Mouse (Mus musculus) layer of hippocampus, postnatal 14 days (tissue): ENCODE data around the gene R3hcc1l. TPM values are rescaled to one million over a fixed set of nuclear protein-coding genes. Genes with fewer than 3 reads are reported as not detected.

Source experiments
- DNase-seq, 2 experiments: peaks; one replicate each; pipeline ENCODE4 v3.0.0; 2021 to 2022; ENCODE audit warnings: low spot score in 2 of 2, mixed read lengths in 1 of 2
- total RNA-seq, 2 experiments: library from RNA; stranded (reverse); gene quantifications; 2 replicates each; pipeline ENCODE4 v1.2.3; 2021

Gene R3hcc1l
- total RNA-seq, 2 experiments from 2014 or later = 15.8 to 18.0 TPM

DNA sequence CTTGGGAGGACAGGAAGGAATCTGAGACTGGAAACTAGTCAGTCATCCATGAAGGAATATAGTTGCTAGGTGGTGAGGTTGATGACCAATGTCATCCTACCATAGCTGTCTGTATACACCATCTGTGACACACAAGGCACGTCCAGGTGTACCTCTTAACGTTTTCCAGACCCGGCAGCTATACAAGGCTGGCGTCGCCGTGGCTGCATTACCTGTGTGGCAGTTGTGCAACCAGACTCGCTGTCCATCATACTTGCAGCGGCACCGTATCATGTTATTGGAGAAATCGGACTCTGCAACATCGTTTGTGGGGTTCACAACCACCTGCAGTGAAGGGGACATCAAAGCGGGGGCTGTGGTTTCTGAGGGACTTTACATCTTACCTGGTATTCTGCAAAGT is 78.7 kb downstream of the R3hcc1l start:
- no peak for DNase-seq

DNA sequence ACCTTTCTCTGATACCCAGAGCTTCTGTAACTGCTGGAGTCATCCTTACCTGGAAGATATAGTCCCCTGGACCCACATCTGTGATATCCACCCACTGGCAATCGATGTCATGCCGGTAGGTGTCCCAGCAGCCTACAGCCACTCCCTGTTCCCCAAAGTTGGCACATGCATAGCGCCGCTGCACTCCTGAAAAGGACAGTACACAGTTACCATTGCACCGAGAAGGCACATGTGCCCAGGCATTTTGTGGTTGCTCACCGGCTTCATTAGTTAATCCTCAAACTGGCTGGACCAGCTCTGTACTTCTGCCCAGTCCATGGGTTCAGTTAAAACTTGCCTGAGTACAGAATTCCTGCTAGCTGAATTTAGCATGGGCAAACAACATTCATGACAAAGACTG is 79.3 kb downstream of the R3hcc1l start:
- DNase-seq = no peak

DNA sequence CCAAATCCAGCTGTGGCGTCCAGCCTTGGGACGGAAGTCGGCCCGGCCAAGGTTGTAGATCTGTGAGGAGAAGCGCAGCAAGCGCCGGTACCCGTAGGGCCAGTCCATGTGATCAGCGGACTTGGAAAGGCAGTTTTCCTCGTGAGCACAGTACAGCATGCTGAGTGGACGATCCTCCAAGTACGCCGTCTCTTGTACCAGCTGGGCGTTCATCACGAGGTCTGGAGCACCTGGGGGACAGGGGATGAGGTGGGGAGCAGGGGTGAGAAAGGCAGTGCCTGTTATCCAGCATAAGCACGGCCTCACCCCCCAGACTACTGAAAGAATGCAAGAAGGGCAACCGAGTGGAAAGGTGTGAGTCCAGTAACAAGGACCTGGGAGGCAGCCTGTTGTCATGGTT is 81.3 kb downstream of the R3hcc1l start:
- no peak for DNase-seq

DNA sequence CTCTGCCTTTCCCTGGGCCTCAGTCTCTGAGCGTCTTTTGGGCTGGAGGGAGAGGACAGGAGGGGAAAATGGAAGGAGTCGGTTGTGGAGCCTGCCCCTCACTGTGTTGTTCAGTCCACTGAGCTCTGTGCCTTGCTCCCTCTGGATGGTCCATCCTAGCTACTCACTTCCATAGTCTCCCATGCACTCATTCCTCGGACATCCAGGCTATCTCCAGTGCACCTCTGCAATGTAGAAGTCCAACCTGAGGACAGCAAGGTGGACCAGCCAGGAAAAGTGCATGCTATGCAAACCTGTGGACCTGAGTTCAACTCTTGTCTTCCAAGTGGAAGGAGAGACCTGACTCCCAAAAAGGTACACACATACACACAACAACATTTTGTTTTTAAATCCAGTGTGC is 82.0 kb downstream of the R3hcc1l start:
- no peak for DNase-seq

DNA sequence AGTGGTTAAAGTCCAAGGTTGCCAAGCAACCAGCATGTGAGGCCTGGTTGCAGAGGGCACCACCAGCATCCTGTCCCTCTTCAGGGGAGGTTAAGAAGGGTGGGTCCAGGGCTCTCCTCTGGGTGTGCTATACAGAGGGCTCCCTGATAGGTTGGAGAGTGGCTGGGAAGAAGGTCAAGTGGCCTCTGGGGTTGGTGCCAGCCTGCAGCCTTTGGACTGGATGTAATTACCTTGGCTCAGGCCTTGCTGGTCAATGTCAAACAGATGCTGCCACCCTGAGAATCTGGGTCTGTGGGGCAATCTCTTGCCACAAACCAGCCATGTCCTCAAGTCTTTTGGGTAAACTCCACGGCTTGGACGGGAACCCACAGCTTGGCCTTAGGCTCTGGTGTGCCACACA is 82.9 kb downstream of the R3hcc1l start:
- no peak for DNase-seq

DNA sequence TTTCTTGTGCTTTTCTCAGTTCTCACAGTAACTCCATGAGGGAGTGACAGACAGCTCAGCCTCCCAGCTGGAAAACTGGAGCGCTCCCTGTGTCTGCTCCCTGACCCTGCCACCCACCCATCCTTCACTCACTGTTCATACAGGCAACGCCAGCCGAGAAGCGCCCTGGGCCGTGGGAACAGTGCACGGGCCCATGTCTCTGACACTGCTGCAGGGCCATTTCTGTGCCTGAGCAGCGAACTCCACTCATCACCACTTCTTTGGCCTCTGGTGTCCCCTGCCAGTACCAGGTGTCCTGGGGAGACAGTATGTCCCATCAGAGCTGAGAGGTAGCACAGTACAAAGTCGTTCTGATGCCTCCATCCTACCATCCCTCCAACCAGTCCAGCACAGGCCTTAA is 83.5 kb downstream of the R3hcc1l start:
- no peak for DNase-seq

DNA sequence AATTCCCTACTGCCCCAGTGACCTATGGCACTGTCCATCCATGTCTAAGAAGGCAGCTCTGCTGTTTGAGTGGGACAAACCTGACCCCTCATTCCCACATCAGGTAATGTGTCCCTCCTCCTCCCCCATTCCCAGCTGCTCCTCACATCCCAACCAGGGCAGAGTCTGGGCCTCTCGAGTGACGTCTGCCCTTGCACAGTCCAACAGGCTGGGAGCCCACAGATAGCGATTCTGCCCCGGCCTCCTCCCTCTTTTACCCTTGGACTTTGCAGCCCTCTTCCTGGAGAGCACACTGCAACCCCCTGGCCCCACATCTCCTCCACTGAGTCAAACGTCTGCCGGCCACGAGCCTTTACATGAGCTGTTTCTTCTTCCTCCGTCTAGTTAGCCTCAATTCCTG is 84.0 kb downstream of the R3hcc1l start:
- no peak for DNase-seq

DNA sequence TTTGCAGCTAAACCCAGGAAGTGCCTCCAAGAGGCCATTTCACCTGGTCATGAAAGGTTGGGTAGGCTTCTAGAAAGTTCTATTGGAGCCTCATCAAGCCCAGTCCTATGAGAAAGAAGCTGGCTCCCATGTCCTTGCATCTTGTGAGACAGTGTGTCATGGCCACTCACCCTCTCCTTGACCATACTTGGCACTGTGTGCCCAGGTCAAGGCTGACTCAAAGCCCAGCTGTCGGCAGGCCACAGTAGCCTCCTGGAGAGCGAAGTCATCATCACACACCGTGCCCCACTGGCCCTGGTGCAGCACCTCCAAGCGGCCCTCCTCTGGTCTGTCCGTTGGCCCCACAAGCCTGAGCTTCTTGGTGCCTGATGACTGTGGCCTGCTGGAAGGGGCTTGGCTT is 89.5 kb downstream of the R3hcc1l start:
- DNase-seq = no peak

GRCm38 (mm10) chr19:42609716-42610115 is 91.2 kb downstream of the R3hcc1l start:
- no peak for DNase-seq

- DNase-seq = no peak
Observed at GRCm38 (mm10) chr19:42611746-42612145, 93.2 kb downstream of the R3hcc1l start.

DNA sequence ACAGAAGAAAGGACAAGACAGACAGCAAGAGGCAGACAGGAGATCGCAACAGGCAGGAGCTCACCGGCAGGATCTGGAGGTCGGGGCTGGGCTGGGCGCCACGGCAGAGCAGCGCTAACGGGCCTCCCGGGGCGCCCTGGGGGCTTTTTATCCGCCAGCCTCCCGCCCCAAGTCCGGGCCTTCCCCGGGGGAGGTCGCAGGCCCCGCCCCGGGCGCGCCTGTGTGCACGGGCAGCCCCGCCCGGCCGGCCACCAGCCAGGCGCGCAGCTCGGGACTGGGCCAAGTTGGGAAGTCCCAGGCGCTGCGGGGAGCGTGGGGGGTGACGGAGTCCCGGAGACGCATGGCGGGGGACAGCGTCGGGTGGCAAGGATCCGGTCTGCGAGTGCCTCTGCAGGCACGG is 94.1 kb downstream of the R3hcc1l start, which contains the start of gene Loxl4:
Loxl4 (minus strand) TSS at position 160 of the 400 bp plus-strand sequence.
- no peak for DNase-seq

- no peak for DNase-seq
Observed at GRCm38 (mm10) chr19:42613116-42613515, 94.6 kb downstream of the R3hcc1l start.

- no peak for DNase-seq
Observed at GRCm38 (mm10) chr19:42613647-42614225, 95.2 kb downstream of the R3hcc1l start.

DNA sequence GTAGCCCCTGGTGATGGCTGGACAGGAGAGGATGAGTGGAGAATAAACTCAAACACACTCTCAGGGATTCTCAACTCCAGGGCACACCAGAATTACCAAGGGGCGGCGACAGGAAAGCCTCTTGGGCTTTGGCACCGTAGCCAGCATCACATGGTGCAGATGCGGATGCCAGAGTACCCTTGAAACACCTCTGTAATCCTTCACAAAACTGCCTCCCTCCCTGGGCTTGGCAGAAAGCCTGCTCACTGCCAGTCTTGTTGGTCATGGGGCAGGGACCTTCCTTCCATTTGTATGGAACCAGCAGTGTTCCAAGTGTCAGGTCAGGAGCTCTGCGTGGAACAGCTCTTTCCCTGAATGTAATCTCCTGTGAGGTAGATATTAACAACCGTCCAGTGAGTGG is 109.5 kb downstream of the R3hcc1l start:
- DNase-seq = no peak

DNA sequence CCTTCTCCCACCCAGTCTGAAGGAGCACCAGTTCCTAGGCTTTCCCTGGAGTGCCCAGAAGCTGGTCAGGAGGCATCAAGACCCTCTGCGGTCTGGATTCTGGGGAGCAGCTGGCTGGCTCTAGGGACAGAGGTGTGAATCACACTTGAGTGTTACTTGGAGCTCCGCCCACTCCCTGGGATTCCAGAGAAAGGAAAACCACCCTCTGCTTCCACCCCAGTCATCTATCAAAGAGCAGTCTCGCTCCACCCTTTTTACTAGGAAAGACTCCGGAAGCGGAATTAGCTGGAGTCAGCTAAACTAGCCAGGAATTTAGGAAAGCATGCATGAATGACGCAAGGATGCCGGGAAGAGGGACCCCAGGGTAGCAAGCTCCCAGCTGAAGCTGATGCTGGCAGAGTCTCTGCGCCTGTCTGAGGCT is 113.0 kb downstream of the R3hcc1l start:
- DNase-seq = no peak

DNA sequence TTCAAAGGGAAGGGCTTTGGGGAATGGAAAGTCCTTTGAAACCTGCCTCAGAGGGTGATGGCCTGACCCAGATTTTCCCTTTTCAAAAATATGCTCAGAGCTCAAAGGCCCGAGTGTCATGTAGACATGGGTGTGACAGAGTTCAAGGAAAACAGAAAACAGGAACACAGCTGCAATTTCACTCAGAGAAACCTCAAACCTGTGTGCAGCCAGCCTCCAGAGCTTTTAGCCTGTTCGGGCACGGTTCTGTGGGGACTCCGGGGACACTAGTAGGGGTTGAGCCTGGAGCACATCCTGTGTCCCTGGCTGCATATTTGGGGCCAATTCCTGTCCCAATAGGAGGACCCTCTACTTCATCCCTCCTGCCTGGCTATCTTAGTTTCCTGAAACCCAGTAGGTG is 113.7 kb downstream of the R3hcc1l start:
- no peak for DNase-seq

- DNase-seq = no peak
Observed at GRCm38 (mm10) chr19:42633650-42634049, 115.1 kb downstream of the R3hcc1l start.

DNA sequence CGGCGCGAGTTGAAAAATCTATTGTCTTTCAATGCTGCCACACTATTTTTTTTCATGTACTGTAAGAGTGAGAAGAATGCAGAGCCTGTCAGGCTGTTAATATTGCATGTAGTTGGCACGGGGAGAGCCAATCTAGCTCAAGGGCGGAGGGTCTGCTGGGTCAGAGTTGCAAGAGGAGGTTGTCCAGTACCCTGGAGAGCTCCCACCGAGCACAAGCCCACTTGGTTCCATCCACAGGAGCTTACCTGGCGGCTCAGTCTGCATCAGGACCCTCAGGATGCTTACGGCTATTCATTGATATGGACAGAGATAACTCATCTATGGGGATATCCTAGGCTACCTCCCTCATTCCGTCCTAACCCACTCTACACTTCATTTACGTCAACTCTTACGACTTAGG is 118.1 kb downstream of the R3hcc1l start:
- DNase-seq = no peak

DNA sequence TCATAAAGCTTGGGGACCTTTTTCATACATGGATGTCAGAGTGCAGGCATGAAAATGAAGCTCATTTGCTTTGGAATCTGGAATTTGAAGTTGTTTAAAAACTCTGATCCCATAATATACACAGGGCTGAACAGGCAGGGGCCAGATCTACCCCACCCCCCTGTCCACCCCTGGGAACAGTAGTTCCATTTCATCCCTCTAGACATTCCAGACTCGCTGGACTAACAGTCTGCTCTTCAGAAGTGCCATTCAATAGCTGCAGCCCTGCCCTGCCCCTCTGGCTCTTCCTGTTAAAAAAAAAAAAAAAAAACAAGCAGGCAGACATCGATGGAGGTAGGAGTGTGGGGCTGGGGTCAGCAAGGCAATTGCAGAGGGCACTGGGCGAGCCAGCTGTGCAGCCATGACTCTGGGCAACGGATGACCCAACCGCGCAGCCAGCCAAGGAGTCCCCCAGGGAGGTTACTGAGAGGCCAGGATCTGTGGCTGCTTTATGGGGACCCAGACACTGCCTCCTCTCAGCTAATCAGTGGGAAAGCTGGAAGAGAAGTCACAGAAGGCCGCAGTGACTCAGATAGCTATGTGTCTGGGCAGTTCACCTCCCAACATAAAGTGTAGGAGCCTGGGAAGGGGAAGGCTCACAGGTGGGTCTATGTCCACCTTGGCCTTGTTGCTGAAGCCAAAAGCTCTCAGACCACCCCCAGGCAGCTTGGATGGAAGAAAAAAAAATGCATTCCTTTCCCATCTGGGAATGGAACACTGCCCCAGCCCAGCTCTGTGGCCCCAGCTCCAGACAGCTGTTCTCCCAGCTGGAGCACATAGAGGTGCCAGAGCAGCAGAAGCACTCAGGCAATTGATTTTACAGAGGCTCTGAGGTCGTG is 120.3 kb downstream of the R3hcc1l start:
- DNase-seq = no peak

GRCm38 (mm10) chr19:42639544-42639943 is 121.0 kb downstream of the R3hcc1l start:
- no peak for DNase-seq

- no peak for DNase-seq
Observed at GRCm38 (mm10) chr19:42640211-42640610, 121.7 kb downstream of the R3hcc1l start.
